Comparison of ENCODE assay signal across 22 mouse cellular contexts in genomic region chr1:89164685-89165084, GRCm38 (mm10).
DNase-seq lines count a peak whose midpoint lies in the region; ATAC-seq and TF ChIP-seq lines count a peak whose summit lies in the region.
"Had no signal": no experiment of that assay in that cellular context is flagged by ENCODE, and none has a peak within 500 bp of the region (broad histone marks: within the 10 kb centered on the region; RNA-seq: fewer than 3 reads in every experiment).

No protein-coding gene starts in this region.

- no peaks in the 10 kb centered on the region for H3K27me3 ChIP-seq in kidney, embryonic 15.5 days
- H3K27me3 ChIP-seq in lung, postnatal 0 days (replicated peaks; ENCODE audit: insufficient read depth, low read length), result no peaks in the 10 kb centered on the region
- H3K27me3 ChIP-seq in limb, embryonic 14.5 days (ENCODE audit: control insufficient read depth, insufficient read depth, low read length), result no peaks in the 10 kb centered on the region
- H3K27me3 ChIP-seq: hindbrain, embryonic 13.5 days; limb, embryonic 12.5 days; liver, embryonic 13.5 days; neural tube, embryonic 13.5 days had no signal

- H3K27ac ChIP-seq in kidney, embryonic 15.5 days, result peak overlapping the region; percentile 1; the same call in 1 of the 2 replicates
- H3K27ac ChIP-seq in lung, postnatal 0 days (ENCODE audit: low read length), result no peak overlapping the region
- no peak overlapping the region for H3K27ac ChIP-seq in limb, embryonic 14.5 days (replicated peaks; ENCODE audit: low read depth, low read length)
- H3K27ac ChIP-seq: hindbrain, embryonic 13.5 days; limb, embryonic 12.5 days; liver, embryonic 13.5 days; neural tube, embryonic 13.5 days had no signal

- no peak for ATAC-seq in kidney, embryonic 15.5 days (replicated peaks; ENCODE audit: low FRiP score)
- peak; percentile 16; the same call in 1 of the 2 replicates for ATAC-seq in lung, postnatal 0 days
- peak; percentile 57; the same call in 1 of the 2 replicates for ATAC-seq in limb, embryonic 14.5 days (ENCODE audit: low FRiP score, low read depth)
- ATAC-seq: activated CD4-positive, CD25-positive, alpha-beta regulatory T cell, adult 4 months; forebrain, embryonic 14.5 days; intestine, embryonic 16.5 days had no signal

- WGBS in kidney, embryonic 15.5 days, result 20% methylated on average over 7 of the region's 7 CpGs
- 16% methylated on average over 7 of the region's 7 CpGs for WGBS in lung, postnatal 0 days
- 43% methylated on average over 7 of the region's 7 CpGs for WGBS in lung, adult 2 months
- 18% methylated on average over 7 of the region's 7 CpGs for WGBS in limb, embryonic 14.5 days

- no peak for TF ChIP-seq EP300 in lung, postnatal 0 days (IDR thresholded peaks at IDR 0.05)

- no peak for TF ChIP-seq CTCF in lung, postnatal 0 days (IDR thresholded peaks at IDR 0.05)
- TF ChIP-seq CTCF in lung, adult 2 months (IDR thresholded peaks at IDR 0.05; ENCODE audit: insufficient read depth, low read length), result no peak

- H3K4me1 ChIP-seq in kidney, embryonic 15.5 days, result peaks cover 18% of the 10 kb centered on the region
- H3K4me1 ChIP-seq in lung, postnatal 0 days (ENCODE audit: insufficient read depth, low read depth, low read length), result no peaks in the 10 kb centered on the region
- H3K4me1 ChIP-seq in lung, adult 2 months (ENCODE audit: control insufficient read depth, insufficient read depth, low read length), result no peaks in the 10 kb centered on the region
- peaks cover 9% of the 10 kb centered on the region; the same call in 1 of the 2 replicates for H3K4me1 ChIP-seq in limb, embryonic 14.5 days (ENCODE audit: control insufficient read depth, insufficient read depth, low read length)
- H3K4me1 ChIP-seq: liver, embryonic 13.5 days had no signal

- no peak overlapping the region for H3K4me3 ChIP-seq in kidney, embryonic 15.5 days (replicated peaks)
- no peak overlapping the region for H3K4me3 ChIP-seq in lung, postnatal 0 days (ENCODE audit: low read depth, low read length)
- H3K4me3 ChIP-seq in lung, adult 2 months (replicated peaks; ENCODE audit: extremely low read depth, low read depth, low read length), result no peak overlapping the region
- H3K4me3 ChIP-seq in limb, embryonic 14.5 days (replicated peaks; ENCODE audit: low read length), result no peak overlapping the region
- H3K4me3 ChIP-seq: erythroblast, embryonic 14.5 days; hindbrain, embryonic 13.5 days; limb, embryonic 12.5 days; liver, embryonic 13.5 days; neural tube, embryonic 13.5 days had no signal

- no peak overlapping the region for H3K4me2 ChIP-seq in kidney, embryonic 15.5 days
- no peak overlapping the region for H3K4me2 ChIP-seq in lung, postnatal 0 days (replicated peaks; ENCODE audit: low read depth, low read length)
- H3K4me2 ChIP-seq in limb, embryonic 14.5 days (replicated peaks; ENCODE audit: low read depth, low read length, severe bottlenecking), result no peak overlapping the region
- H3K4me2 ChIP-seq: hindbrain, embryonic 13.5 days; limb, embryonic 12.5 days; liver, embryonic 13.5 days; midbrain, embryonic 11.5 days; neural tube, embryonic 13.5 days had no signal

- TF ChIP-seq POLR2A in lung, adult 2 months (IDR thresholded peaks at IDR 0.05; ENCODE audit: borderline replicate concordance, extremely low read depth, low read depth, low read length), result no peak
- TF ChIP-seq POLR2A in limb, embryonic 14.5 days (IDR thresholded peaks at IDR 0.05; ENCODE audit: borderline replicate concordance, extremely low read depth, insufficient read depth, insufficient read length), result no peak

- H3K36me3 ChIP-seq in kidney, embryonic 15.5 days, result no peaks in the 10 kb centered on the region
- H3K36me3 ChIP-seq in lung, postnatal 0 days (ENCODE audit: insufficient read depth, low read length), result no peaks in the 10 kb centered on the region
- no peaks in the 10 kb centered on the region for H3K36me3 ChIP-seq in limb, embryonic 14.5 days (ENCODE audit: control insufficient read depth, insufficient read depth, low read length)
- H3K36me3 ChIP-seq: hindbrain, embryonic 13.5 days; limb, embryonic 12.5 days; liver, embryonic 13.5 days; neural tube, embryonic 13.5 days had no signal

- H3K9me3 ChIP-seq in kidney, embryonic 15.5 days (replicated peaks), result no peaks in the 10 kb centered on the region
- no peaks in the 10 kb centered on the region for H3K9me3 ChIP-seq in lung, postnatal 0 days (ENCODE audit: low read length)
- no peaks in the 10 kb centered on the region for H3K9me3 ChIP-seq in limb, embryonic 14.5 days (ENCODE audit: control insufficient read depth, low read length)
- H3K9me3 ChIP-seq: hindbrain, embryonic 13.5 days; liver, embryonic 13.5 days had no signal

- no peak for DNase-seq in kidney, postnatal 25 days
- DNase-seq in lung, postnatal 0 days (ENCODE audit: low spot score), result no peak
- no peak for DNase-seq in lung, adult 2 months
- DNase-seq in embryo, embryonic 11 days, result peak; percentile 39
- DNase-seq in limb, embryonic 14.5 days (ENCODE audit: low spot score), result peak; percentile 28
- no peak for DNase-seq in left cerebral cortex, adult 9 months (ENCODE audit: low spot score in 2 of 2)
- DNase-seq: adrenal gland, postnatal 10 days; cerebellum, adult 11 months; cerebellum, postnatal 10 days; gastrocnemius, postnatal 36 days; kidney, postnatal 10 days; liver, embryonic 13.5 days; thymus, postnatal 4 days had no signal

- H3K9ac ChIP-seq in kidney, embryonic 15.5 days, result no peak overlapping the region
- no peak overlapping the region for H3K9ac ChIP-seq in lung, postnatal 0 days (replicated peaks; ENCODE audit: low read depth)
- H3K9ac ChIP-seq in limb, embryonic 14.5 days (ENCODE audit: low read depth, low read length, severe bottlenecking), result no peak overlapping the region
- H3K9ac ChIP-seq: hindbrain, embryonic 13.5 days; limb, embryonic 12.5 days; liver, embryonic 13.5 days; neural tube, embryonic 13.5 days had no signal

Comparison
In these comparisons a context has a peak if more than half of its experiments do, and no peak if none do; other contexts are left out.
1. DNase-seq: peak in embryo, embryonic 11 days (single experiment) and limb, embryonic 14.5 days (single experiment); none in kidney, postnatal 25 days (0 of 2), lung, postnatal 0 days (single experiment), lung, adult 2 months (single experiment) and left cerebral cortex, adult 9 months (0 of 2).